Mouse (Mus musculus): ENCODE data around the gene Prkx.
A peak's percentile ranks its signal among the peaks of the same experiment; 100 is the strongest.

Prkx gene

DNA sequence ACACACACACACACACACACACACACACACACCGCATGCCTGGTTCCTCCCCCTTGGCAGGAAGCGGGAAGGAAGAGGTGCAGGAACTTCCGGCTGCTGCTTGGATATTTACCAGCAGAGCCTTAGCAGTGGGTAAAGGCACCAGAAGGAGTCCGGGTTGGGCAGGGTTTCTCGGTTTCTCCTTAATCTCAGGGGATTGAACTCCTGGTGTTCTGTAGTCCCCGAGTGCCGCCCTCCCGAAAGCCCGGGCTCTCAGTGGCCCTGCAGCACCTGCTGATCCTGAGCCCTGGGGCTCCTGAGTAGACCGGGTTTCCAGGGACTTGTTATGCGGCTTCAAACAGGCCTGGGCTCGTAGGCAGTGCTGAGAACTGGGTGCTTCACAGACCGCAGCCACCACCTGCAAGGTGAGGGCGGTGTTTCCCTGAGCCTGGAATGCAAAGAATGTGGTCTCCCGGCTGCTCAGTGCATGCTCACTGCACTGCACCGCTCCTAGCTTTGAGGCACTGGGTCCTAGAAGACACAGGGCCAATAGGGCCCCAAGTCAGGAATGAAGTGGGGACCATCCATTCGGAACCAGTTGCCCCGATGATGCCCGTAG, at the start of gene Prkx:
Gene Prkx, minus strand, starts transcription at position 41 of the 598 bp plus-strand sequence.
- DNase-seq (ENCODE audit: low spot score in 2 of 2): peak in 1 of 2 experiments; percentile 33

- peak in 1 of 2 experiments; percentile 27 for DNase-seq (ENCODE audit: low spot score in 2 of 2)
Measured at GRCm38 (mm10) chrX:77812031-77812430, 16.0 kb upstream of the Prkx start.

GRCm38 (mm10) chrX:77810608-77811206, 14.6 kb upstream of the Prkx start:
- peak; percentile 63 to 68 for DNase-seq (ENCODE audit: low spot score in 2 of 2)

- peak in 1 of 2 experiments; percentile 19 for DNase-seq (ENCODE audit: low spot score in 2 of 2)
Measured at GRCm38 (mm10) chrX:77808602-77809001, 12.5 kb upstream of the Prkx start.

DNA sequence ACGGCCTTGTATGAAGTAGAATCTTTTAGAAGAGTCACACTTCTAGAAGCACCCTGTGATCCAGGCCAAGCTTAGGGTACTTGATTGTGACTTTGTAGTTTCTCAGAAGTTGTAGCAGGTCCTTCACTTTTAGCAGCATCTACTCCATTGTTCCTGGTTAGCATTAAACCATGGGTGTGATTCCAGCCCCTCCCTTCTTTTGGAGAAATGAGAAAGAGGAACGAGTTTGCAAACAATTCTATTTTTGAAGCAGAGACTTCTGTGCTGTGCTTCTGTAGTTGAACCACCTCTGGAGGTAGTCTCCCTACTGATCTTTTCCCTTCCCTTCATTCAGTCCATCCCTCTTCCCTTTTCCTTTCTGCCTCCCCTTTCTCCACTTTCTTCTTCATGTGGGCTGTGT, 6.2 kb upstream of the Prkx start:
- no peak for DNase-seq (ENCODE audit: low spot score in 2 of 2)

DNA sequence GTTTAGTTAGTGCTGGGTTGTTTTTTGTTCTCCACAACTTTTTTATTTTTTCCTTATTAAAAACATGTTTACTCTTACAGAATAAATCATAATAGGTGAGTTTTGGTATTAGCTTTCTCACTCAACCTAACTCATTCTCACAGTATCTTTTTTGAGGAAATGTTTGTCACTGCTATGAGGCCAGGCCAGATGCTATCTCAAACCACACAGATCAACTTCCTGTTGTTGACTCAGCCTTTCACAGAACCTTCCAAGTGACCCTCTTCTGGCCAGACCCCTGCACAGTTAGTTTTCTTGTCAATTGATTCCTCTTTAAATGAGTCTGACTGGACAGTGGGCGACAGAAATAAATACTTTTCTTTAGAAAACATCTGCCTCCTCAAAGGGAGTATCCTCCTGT, 5.5 kb upstream of the Prkx start:
- DNase-seq (ENCODE audit: low spot score in 2 of 2): no peak

- no peak for DNase-seq (ENCODE audit: low spot score in 2 of 2)
Measured at GRCm38 (mm10) chrX:77799554-77799953, 3.5 kb upstream of the Prkx start.

DNA sequence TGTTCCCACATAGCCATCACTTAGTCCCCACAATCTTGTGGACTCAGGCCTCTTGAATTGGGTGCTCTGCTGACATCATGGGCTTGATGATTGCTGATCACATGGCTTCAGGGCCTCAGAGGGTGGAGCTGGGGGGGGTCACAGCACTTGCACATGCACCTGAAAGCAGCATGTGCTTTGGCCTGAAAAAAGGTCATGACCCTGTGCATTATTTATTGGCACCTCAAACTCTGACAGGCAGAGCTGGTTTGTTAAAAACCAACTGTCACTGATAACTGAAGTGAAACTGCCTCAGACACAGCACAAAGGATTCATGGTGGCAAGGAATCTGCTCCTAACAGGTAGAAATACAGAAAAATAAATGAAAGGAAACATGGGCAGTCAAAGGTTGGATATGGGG, 1.7 kb upstream of the Prkx start:
- DNase-seq (ENCODE audit: low spot score in 2 of 2): no peak

DNA sequence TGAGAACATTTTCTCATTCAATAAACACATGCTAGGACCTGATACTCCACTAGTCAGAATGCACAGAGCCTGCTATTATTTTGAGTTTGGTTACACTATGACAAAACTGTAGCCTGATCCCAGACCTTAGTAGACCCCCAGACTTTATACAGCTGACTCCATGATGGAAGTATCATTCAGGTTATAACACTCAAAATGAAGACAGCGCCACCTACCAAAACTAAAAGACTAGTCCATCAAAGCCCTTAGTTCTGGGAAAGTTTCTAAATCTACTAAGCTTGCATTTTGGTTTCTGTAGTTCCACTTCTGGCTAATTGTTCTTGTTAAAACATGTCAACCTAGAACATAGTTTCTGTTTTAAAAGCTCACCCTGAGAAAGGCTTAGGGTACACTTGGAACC, 838 bp upstream of the Prkx start:
- DNase-seq (ENCODE audit: low spot score in 2 of 2): no peak

- DNase-seq (ENCODE audit: low spot score in 2 of 2): peak; percentile 84 to 86
Measured at GRCm38 (mm10) chrX:77795858-77796174, 262 bp downstream of the Prkx start.

DNA sequence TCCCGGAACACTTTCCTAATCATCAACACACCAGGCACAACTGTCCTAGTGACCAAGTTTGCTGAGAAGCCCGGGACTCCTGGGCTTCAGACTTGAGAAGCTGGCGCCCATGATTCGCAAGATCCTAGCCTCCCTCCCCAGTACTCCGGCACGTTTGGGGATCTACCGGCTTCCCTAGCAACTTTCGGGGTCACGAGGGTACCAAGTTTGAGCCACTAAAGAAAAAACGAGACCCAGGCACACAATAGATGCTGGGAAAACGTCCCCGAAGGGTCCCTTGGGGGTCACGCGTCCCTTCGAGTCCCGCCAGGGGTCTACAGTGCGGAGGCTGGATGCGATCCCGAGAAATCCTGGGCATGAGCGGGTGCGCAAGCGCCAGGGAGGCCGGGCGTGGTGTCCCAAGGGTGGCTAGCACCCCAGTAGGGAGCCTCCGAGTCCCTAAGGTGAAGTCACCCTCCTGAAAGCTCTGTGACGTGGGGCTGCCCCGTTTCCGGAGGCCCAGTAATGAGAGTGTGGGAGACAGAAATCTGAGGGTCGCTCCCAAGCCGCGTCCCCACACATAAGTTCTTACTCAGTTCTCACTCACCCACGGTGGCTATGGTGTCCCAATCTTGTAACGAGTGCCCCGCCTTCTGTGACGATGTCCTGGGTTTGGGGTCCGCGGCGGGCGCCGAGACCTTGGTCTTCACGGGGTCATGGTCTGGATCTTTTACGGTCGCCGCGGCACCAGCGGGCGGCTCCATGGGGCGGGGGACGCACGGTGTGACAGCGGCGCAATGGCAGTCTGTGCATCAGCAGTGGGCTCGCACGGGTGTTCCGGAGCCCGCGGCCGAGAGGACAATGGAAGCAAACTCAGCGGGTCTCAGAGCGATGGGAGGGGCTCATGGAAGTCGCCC, 868 bp downstream of the Prkx start:
- peak; percentile 16 to 24 for DNase-seq (ENCODE audit: low spot score in 2 of 2)

DNA sequence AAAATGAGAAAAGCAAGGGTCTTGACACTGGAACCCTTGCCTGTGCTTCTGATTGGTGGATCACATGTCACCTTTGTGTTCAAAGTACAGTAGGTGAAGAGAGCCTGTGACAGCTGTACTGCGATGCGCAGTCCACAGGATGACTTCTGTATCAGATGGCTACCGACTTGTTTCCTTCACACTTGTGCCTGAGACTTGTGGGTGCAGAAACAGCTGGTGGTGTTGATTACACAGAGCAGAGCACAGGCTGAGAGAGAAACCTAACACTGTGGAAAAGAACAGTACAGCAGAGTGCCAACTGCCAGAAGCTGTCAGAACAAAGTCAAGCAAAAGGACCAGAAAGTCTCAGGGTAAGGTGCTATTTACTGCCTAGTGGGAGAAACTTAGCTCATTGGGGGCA, 7.4 kb downstream of the Prkx start:
- peak in 1 of 2 experiments; percentile 22 for DNase-seq (ENCODE audit: low spot score in 2 of 2)

DNA sequence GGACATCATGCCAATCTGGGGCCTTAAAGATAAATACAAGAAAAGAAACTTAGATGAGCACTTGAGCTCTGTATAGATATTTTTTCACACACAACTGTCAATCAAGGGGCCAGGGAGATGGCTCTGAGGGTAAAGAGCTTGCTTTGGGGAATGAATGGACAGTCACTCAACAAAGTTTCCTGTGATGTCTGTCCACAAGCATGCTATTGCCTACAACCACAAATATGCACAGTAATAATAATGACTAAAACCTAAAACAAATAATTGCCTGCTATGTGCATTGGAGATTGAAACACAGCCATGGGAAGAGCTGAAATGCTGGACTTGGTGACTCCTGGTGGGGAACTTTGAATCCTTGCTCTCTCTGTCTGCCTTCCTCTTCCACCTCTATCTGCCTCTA, 9.7 kb downstream of the Prkx start:
- DNase-seq (ENCODE audit: low spot score in 2 of 2): no peak

GRCm38 (mm10) chrX:77777822-77778221, 18.3 kb downstream of the Prkx start:
- no peak for DNase-seq (ENCODE audit: low spot score in 2 of 2)

GRCm38 (mm10) chrX:77765153-77765552, 30.9 kb downstream of the Prkx start:
- DNase-seq (ENCODE audit: low spot score in 2 of 2): no peak

GRCm38 (mm10) chrX:77744260-77744659, 51.8 kb downstream of the Prkx start:
- no peak for DNase-seq (ENCODE audit: low spot score in 2 of 2)

- DNase-seq (ENCODE audit: low spot score in 2 of 2): peak in 1 of 2 experiments; percentile 9
Measured at GRCm38 (mm10) chrX:77741383-77741782, 54.7 kb downstream of the Prkx start.

DNA sequence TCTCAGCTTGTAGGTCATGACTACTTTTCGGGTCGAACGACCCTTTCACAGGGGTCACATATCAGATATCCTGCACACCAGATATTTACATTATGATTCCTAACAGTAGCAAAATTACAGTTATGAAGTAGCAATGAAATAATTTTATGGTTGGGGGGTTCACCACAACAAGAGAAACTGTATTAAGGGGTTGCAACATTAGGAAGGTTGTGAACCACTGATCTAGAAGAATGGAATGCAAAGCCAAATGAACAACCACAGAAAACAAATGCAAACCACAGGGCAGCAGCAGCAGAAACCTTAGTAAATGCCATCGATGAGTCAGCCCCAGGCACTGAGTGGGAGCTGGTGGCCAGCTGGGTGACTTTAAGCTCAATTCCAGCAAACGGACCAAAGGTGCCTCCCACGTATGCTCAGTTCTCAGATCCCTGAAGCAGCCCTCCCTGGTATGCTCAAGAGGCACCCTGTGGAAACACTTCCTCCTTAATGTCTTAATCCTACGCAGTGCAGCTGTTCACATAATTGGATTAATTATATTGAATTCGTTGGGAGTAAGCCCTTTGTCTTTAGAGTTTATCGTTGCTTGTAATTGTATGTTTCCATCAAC, 62.0 kb downstream of the Prkx start:
- no peak for DNase-seq (ENCODE audit: low spot score in 2 of 2)

- DNase-seq (ENCODE audit: low spot score in 2 of 2): peak in 1 of 2 experiments; percentile 48
Measured at GRCm38 (mm10) chrX:77720298-77720697, 75.8 kb downstream of the Prkx start.

Data from frontal cortex, postnatal 36 days (tissue).